Mouse (Mus musculus): ENCODE results near the gene Napsa.

Napsa gene

DNA sequence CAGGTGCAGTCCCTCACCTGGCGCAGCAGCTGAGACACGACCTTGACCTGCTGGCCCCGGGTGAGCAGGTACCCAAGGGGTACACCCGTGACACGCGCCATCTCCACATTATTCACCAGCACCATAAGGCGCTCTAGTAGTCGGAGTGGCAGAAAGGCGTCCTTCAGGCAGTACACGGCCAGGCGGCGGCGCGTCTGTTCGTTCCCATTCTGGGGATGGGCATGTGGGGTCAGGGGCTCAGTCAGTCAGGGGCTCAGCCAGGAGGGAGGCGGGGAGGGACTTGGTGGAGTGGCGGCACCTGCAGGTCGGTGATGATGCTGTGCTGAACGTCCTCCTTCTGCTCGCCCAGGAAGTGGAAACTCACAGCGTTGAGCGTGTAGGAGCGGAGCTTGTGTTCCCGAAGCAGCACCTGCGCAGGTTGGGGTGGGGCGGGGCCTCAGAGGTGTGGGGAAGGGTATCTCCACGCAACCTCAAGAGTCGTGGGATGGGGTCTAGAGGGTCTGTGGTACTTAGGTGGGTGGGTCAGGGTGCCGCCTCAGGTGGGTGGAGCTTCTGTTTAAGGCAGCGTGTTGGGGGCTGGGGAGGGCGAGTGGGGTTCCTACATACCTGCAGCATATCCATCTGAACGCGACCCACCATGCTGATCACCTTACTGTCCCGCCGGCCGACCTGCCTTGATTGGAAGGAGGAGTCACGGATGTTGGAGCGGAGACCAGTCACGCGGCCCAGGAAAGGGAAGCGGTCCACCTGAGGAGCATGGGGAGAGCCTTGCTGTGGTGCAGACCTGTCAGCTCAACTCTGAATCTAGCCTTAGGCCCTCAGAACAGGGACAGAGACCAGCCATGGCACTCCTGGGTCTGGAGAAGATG, 33.2 kb upstream of the Napsa start:
- DNase-seq (ENCODE audit: low spot score): no peak

DNA sequence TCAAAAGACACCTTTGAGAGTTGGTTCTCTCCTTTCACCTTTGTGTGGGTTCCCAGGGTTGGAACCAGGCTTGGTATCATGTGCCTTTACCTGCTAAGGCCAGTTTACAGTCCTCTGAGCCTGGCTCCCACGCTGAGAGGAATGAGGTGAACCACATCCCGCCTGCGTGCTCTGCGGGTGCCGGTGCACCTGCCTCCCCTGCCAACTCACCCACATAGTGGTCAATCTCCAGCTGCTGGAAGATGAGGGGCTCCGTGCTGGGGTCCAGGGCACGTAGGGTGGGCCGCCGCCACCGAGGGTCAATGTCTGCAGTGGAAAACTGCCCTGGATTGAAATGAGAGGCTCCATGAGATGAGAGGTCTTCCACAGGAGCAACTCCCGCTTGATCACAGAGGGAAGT, 29.6 kb upstream of the Napsa start:
- DNase-seq (ENCODE audit: low spot score): no peak

DNA sequence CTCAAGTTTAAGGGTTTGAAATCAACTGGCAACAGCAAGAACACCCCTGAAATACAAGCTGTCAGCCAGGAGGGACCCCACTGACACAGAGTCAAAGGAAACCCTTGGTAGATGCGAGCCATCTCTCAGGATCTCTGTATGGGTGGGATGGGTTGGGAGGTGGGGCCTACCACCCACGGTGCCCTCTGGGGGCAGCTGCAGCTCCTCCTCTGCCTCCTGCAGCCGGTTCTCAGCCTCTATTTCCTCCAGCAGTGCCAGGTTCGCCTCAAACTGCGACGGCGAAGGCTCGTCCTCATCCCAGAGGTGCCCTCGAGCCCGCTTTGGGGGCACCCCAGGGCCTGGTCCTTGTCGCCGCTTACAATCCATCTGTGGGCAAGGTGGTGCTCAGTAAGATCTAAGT, 29.1 kb upstream of the Napsa start:
- no peak for DNase-seq (ENCODE audit: low spot score)

DNA sequence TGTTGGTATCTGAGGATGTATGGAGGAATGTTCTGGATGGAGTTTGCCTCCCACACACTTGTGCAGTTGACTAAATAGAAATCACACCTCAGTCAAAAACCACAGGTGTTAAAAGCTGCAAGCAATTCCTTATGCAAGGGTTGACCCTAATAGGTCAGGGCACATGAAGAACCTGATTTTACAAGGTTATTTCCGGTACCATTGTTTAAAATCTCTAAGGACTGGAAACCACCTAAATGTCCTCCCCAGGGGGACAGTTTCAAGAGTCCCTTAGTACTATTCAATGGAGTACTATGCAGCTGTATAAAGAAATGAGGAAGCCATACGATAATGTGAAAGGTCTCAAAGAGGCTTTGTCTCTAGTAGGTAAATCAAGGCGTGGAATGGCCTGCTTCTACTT, 25.9 kb upstream of the Napsa start:
- no peak for DNase-seq (ENCODE audit: low spot score)

- DNase-seq (ENCODE audit: low spot score): no peak
Observed at GRCm38 (mm10) chr7:44547041-44547440, 25.1 kb upstream of the Napsa start.

- DNase-seq (ENCODE audit: low spot score): peak; percentile 24
Observed at GRCm38 (mm10) chr7:44547725-44548124, 24.5 kb upstream of the Napsa start.

DNA sequence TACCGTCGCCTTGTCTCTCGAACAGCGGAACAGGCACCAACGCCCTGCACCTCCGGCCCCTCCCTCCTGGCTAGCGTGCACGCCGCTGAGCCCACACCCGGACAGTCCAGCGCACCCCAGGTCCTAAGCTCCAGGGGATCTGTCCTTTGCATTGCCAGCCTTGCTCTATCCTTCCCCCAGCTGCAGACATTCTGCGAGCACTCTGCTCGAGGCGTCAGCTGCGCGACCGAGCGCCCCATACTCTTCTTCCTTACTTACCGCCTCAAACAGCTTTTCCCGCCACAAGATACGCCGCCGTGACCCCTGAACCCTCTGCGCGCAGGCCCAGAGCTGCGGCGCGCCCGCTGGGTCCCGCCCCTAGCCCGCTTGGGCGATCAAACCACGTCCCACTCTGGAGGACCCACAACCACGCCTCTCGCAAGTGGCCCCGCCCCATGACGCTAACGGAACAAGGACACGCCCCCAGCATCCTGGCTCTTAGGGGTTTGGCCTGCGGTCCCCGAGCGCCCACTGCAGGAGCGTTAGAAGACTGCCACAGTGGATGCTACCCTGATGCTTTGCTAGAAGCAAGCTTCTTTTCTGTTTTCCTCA, 23.6 kb upstream of the Napsa start, which contains the start of gene Pold1:
Gene Pold1 (minus strand): TSS at position 353 of the 591 bp plus-strand sequence.
- peak; percentile 100 for DNase-seq (ENCODE audit: low spot score)

DNA sequence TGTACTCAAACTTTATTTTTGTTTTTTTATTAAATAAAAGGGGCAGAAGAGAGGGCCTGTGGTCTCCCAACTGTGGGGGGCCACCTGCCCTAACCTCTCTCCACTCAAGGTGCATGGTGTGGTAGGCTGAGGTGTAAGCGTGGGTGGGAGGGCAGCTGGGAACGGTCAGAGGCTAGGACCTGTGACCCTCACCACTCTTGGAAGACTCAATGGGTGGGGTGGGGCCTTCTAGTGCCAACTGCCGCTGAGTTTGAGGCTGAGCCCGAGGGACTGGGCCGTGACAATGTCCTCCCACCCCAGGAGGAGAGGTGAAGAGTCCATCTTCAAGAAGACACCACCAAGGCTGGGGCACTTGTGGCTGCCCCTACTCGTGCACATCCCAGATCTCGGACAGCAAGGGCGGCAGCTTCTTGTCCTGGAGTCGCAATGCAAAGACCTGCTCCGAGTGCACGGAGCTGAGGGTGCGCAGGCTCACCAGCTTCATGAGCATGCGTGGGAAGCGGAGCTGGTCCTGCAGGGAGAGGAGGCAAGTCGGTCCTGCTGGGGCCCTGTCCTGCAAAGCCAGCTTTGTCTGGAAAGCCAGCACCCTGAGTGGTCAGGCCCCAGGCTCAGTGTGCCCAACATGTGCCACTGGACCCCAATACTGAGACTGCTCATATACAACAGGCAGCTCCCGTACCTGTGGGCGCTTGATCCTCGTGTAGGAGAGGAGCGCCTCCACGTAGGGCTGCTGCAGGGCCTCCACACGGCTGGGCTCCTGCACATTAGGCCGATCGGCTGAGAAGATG, 22.4 kb upstream of the Napsa start:
- no peak for DNase-seq (ENCODE audit: low spot score)

GRCm38 (mm10) chr7:44550409-44550678, 21.8 kb upstream of the Napsa start:
- no peak for DNase-seq (ENCODE audit: low spot score)

DNA sequence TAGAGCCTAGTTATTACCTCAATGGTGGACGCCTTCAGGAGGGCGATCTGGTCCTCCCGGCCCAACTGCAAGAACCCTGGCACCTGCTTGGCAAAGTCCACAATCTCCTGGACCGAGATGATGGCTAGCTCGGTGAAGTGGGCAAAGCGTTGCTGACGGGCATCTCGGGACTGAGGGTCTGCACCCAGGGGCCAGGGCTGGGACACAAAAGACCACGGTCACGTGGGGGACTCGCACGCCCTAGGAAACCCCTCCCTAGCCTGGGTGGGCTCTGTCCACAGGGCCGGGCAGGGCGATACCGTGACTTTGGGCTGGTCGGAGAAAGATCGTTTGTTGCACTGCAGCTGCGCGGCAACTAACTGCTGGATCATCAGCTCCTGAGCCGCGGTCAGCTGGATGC, 20.9 kb upstream of the Napsa start:
- no peak for DNase-seq (ENCODE audit: low spot score)

DNA sequence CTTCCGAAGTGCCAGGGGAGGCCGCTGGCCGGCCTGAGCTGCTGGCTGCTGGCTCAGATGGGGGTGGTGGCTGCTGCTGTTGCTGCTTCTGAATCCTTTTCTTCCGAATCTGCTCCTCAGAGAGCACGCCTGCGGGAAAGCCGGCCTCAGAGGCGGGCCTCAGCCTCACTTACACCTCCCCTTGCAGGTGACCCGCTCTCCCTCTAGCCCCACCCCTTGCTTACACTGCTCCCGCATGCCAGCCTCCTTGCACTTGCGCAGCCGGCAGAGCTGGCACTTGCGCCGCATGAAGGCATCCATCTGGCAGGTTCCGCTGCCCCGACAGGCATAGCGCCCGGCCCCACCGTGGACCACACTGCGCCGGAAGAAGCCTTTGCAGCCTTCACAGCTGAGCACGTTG, 20.4 kb upstream of the Napsa start:
- DNase-seq (ENCODE audit: low spot score): no peak

- DNase-seq (ENCODE audit: low spot score): no peak
Observed at GRCm38 (mm10) chr7:44552141-44552908, 19.9 kb upstream of the Napsa start.

DNA sequence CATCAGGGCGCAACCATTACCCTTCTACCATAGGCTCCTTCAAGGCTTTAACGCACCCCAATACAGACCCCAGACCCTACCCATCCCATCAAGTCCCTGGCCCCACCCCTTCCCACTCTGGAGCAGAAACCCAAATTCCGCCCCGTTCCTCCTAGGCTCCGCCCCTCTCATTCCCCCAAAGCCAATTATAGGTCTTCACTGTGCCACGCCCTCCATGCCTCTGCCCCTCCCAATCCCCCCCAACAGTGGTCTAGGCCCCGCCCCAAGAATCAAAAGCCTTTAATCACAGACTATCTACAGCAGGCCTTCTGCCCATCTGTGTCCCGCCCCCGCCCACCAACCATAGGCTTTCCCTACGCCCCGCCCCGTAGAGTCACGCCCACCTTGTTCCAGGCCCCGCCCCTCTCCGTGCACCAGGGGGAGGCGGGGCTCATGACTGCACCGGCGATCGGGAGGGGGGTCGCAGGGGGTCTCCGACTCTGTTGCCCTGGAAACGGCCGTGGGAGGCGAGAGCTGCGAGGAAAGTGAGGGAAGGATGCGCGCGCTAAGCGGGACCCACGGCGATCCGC, 18.9 kb upstream of the Napsa start:
- peak; percentile 96 for DNase-seq (ENCODE audit: low spot score)

DNA sequence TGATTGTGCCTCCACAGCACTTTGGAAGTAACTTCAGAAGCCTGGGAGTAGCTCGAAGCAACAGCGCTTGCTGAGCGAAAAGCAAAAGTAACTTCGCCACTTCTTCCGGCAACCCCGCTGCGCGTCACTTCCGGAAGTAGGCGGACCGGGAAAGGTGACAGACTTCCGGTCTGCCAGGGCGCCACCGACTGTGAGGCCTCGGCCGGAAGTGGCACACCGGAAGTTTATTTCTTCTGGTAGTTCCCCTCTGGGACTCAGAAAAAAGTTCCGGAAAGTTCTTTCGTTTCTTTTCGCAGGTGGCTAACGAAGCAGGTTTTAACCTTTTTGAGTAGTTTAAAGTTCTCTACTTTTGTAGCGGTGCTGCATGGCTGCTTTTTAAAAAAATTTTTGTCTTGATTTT, 18.4 kb upstream of the Napsa start, which contains the start of gene Nr1h2:
Gene Nr1h2 (minus strand): TSS at position 126 of the 400 bp plus-strand sequence.
- DNase-seq (ENCODE audit: low spot score): peak; percentile 98

GRCm38 (mm10) chr7:44557629-44558028, 14.6 kb upstream of the Napsa start:
- no peak for DNase-seq (ENCODE audit: low spot score)

DNA sequence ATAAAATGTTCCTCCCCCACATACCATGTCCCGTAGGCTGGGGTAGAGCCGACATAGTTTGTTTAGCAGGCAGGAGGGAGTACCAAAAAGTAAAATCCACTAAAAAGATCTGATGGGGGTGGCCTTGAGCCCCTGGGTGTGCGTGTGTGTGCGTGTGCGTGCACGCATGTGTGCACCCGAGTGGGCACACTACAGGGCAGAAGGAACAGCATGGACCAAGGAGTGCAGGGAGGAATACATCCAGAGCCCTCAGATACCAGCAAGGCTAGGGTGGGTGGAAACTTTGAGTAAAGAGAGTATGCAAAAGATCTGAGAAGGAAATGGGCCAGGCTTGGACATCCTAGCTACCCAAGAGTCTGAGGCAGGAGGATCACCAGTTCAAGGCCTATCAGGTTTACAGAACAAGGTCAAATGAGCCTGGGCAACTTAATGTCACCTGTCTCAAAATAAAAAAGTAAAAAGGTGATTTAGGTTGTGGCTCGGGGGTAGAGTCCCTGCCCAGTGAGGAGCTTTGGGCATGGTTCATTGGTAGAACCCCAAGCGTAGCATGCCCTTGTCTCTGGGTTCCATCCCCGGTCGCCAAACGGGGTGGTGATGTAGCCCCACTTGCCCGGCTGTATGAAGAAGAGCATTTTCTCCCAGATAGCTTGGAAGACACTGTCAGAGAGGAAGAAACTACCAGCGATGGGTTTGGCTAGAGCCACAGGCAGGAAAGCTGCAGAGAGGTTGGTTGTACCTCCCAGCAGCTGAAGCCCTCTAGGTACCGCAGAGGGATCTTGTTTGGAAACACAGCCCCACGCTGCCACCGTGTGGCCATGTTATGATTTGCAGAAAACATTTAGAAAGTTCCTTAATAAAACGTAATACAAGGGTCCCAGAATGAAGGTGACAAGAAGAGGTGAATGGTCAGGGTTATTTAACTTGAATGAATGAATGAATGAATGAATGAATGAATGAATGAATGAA, 11.5 kb upstream of the Napsa start:
- peak; percentile 93 for DNase-seq (ENCODE audit: low spot score)

GRCm38 (mm10) chr7:44563284-44563683, 8.9 kb upstream of the Napsa start:
- no peak for DNase-seq (ENCODE audit: low spot score)

- DNase-seq (ENCODE audit: low spot score): no peak
Observed at GRCm38 (mm10) chr7:44564486-44564885, 7.7 kb upstream of the Napsa start.

DNA sequence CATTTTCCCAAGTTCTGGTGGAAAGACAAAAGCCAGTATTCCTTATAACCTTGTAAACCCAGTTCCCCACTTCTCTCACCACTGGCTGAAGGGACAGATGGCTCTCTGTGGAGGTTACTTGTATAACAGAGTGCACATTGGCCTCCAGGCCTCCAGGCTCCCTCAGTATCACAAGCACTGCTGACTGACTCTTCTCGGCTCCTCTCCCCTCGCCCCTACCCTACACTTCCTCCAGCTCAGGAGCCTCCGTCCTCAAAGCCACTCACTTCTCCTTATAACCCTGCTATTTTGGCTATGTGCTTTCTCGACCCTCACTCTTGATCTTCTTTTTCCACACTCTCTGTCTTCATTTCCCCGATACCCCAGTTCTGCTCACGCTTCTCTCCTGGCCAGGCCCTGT, 6.8 kb upstream of the Napsa start:
- no peak for DNase-seq (ENCODE audit: low spot score)

DNA sequence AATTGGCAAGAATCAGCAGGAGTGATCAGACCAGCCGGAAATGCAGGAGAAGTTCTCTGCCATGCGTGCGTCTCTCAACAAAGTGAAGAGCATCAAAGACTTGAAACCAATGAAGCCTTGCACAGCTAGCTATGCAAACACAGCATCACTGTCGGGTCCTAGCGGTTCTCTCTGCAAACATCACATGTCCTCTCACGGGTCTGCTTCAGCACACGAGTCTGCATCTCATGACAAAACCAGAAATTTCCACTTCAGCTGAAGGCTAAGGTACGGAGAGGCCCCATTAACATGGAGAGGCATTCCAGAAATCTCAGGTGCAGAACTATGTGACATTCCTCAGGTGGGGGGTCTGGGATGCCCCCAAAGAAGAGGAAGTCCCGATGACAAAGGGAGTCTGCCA, 3.4 kb upstream of the Napsa start:
- DNase-seq (ENCODE audit: low spot score): no peak

- DNase-seq (ENCODE audit: low spot score): no peak
Observed at GRCm38 (mm10) chr7:44570989-44571388, 1.2 kb upstream of the Napsa start.
